Mouse (Mus musculus): ENCODE data around the gene Il6. TPM values are rescaled to one million over a fixed set of nuclear protein-coding genes. Genes with fewer than 3 reads are reported as not detected.

Gene Il6
- 0.09 TPM in 1 of 2 replicates, not detected in the other for polyA plus RNA-seq (2012; rRNA removed; ENCODE audit: low replicate concordance)

GRCm38 (mm10) chr5:30012726-30013503 is at the start of gene Il6:
TSS of gene Il6 (plus strand) at chr5:30013114.

Other genes with a start within 250 kb of the Il6 start
- 15.2 and 16.6 TPM in 2 replicates for gene Tyms, start 60.5 kb downstream of the Il6 start, polyA plus RNA-seq (2012; rRNA removed; ENCODE audit: low replicate concordance)
- 0.05 and 0.06 TPM in 2 replicates for gene Garem2, start 92.0 kb downstream of the Il6 start, polyA plus RNA-seq (2012; rRNA removed; ENCODE audit: low replicate concordance)
- not detected in 2 replicates for gene 3110082J24Rik, start 93.0 kb downstream of the Il6 start, polyA plus RNA-seq (2012; rRNA removed; ENCODE audit: low replicate concordance)
- 76.5 and 139 TPM in 2 replicates for gene Hadha, start 142.0 kb downstream of the Il6 start, polyA plus RNA-seq (2012; rRNA removed; ENCODE audit: low replicate concordance)
- 150 and 338 TPM in 2 replicates for gene Hadhb, start 142.1 kb downstream of the Il6 start, polyA plus RNA-seq (2012; rRNA removed; ENCODE audit: low replicate concordance)
- 0.06 and 0.08 TPM in 2 replicates for gene Adgrf3, start 192.6 kb downstream of the Il6 start, polyA plus RNA-seq (2012; rRNA removed; ENCODE audit: low replicate concordance)
- gene Selenoi, start 219.5 kb downstream of the Il6 start, polyA plus RNA-seq (2012; rRNA removed; ENCODE audit: low replicate concordance): 21.5 and 29.9 TPM in 2 replicates

All from mammary gland, adult 2 months (tissue).